Mouse (Mus musculus): ENCODE measurements at regions not wholly inside any gene's neighbourhood (a gene's known extent, or its start where the extent isn't known, plus 50 kb on each side); places are given as distances from the start of the nearest gene placed in this dataset.

DNA sequence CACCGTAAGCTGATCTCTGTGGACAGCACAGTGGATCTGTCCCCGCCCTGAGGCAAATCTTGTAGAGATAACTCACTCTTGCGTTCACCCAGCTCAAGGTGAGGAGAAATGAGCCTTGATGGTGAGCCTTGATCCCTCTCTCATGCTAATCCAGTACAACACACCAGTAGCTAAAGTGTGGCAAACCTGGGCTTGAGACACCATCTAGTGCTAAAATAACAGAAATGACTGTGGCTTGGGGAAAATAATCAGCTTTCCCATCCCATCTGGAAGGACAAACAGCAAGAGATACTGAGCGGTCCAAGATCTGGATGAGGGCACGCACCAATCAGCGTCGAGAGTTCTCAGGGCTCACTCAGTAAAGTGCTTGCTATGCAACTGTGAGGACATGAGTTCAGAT, 50.9 kb upstream of the Cbln4 start:
- POLR2A ChIA-PET = interaction anchor here in 1 of 4 experiments (1.0 kb wide), 1 partner anchor 88 kb away, joined by 3 read pairs; no protein-coding TSS in a partner anchor
- CTCF ChIA-PET = interaction anchor here (0.5 to 1.4 kb wide), 4 partner anchors 19 to 456 kb away, joined by 3 to 5 read pairs (median 4); no protein-coding TSS in a partner anchor

DNA sequence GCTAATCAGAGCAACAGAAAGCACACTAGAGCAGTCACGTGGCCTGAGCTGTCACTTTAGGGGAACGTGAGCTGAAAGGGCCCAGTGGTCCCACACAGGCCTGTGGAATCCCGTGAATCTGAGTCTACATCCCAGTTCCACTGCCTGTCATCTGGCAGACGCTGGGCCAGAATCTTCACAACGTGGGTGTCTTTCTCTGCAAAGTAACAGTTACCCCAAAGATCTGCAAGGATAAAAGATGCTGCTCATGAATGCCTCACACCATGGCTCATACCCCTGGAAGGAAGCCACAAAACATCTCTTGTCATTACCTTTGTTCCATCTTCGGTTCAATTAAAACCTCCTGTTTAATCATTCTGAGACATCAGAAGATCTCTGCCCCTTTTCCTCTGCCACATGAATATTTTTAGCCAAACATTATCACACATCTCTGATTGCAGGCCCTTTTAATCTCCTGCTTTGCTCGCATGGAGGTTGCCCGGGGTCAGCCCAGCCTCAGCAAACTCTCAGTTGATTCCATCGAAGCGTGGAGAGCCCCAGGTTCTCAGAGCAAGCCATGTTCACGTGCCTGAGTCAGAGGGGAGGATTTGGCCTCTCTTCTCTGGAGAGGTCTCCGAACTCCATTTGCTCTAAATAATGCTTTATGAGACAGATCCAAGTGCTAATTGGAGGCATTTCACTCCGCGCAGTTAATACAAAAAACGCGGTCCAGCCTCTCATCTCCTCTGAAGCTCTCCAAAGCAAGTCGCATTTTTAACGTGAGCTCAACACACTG, 60.8 kb upstream of the Cbln4 start:
- POLR2A ChIA-PET = no interaction called here
- CTCF ChIA-PET = no interaction called here

DNA sequence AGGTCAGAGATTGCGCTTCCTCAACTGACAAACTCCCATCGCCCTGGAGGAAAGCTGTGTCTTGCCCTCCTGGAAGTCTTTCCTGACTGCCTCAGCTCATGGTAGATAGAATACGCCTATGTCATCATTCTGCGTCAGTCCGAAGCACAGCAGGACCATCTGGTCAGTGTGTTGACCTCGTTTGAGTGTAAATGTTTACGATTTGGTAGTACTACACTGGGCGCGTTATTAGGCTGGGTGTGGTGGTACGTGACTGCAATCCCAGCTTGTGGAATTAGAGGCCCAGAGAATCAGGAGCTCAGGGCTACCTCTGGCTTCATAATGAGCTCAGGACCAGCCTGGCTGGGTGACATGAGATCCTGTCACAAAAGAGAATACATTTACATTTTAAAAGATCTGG, 62.0 kb upstream of the Cbln4 start:
- CTCF ChIA-PET = interaction anchor here in 1 of 4 experiments (0.9 kb wide), 1 partner anchor 102 kb away, joined by 3 read pairs; no protein-coding TSS in a partner anchor
- POLR2A ChIA-PET = no interaction called here

DNA sequence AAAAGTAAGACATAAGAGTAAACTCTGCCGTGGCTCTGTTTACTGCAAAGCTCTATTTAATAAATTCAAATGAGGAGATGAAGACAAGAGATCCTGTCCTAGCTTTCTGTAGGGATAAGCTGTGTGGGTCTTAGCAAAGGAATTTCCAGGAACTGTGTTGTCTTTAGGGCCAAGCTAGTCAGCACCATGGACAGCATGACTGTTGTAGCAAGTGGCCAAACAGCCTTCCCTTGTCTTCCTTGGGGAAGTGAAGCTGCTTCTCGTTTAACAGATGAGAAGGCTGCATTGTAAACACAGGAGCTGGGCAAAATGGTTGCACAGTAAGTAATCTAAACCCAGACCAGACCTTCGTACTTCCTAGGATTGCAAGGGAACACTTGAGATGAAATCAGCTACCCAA, 67.4 kb upstream of the Cbln4 start:
- POLR2A ChIA-PET = interaction anchor here in 1 of 4 experiments (0.8 kb wide), 1 partner anchor 1546 kb away, joined by 4 read pairs; no protein-coding TSS in a partner anchor
- CTCF ChIA-PET = interaction anchor here in 3 of 4 experiments (0.6 to 1.2 kb wide), 3 partner anchors 93 to 116 kb away, joined by 3 to 4 read pairs (median 4); no protein-coding TSS in a partner anchor

DNA sequence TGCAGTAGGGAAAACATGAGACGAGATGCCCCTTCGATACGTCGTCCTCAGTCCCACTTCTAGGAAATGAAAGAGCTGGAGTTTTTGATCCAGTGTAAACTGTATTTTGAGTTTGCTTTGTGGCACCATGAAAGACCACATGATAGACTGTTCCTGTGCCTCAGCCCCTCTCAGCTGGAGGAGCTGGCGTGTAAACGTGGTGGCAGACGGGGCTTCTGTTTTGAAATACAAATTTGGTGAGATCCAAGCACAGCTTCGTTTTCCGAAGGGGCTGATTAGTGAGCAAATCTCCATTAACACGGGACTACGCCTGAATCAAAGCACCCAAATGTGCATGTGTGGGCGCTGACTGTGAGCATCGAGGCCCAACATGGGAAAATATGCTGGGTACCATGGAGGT, 70.4 kb upstream of the Cbln4 start:
- ChIA-PET CTCF (no interaction called here), POLR2A (no interaction called here)

DNA sequence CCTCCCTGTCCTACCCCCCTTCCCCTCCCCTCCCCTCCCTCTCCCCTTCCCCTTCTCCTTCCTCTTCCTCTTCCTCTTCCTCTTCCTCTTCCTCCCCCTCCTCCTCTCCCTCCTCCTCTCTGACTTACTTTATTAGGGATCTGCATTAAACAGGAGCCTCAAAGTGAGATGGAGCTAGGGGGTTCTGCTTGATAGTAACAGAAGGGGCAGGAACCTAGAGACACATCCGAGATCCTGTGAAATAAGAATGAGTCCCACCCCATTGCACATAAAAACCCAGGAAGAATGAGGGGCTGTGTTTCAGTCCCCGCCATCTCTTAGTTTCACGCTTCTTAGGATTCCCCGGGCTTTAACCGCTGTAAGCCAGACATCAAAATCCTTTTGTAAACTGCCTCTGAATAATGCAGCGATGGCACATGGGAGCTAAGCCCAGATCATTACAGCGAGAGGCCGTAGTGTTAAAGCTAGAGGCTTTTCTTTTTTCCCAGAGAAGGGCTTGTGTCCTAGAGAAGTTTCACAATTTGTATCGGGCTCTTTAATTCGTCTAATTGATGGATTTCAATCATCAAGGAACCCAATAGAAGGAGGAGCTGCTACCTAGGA, 72.4 kb upstream of the Cbln4 start:
- POLR2A ChIA-PET = interaction anchor here in 1 of 4 experiments (1.2 kb wide), 1 partner anchor 12 kb away, joined by 3 read pairs; no protein-coding TSS in a partner anchor
- CTCF ChIA-PET = no interaction called here

DNA sequence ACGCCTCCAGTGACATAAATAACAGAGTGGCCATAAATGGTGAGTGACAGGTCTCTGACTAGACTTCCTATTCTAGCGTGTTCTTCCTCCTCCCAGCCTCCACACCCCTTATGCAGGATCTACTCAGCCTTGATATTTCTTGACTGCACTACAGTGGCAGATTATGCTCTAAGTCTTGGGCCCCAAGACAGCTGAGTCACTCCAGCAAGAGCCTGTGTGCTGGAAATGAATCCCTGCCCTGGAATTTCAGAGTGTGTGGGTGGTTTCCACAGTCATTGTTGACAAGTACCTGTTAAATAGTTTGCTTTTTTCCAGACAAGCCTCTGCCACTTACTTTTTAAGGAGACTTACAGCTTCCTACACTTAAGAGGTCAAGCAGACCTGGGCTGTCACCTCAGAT, 84.3 kb upstream of the Cbln4 start:
- CTCF ChIA-PET = interaction anchor here in 1 of 4 experiments (0.6 kb wide), 1 partner anchor 80 kb away, joined by 3 read pairs; no protein-coding TSS in a partner anchor
- POLR2A ChIA-PET = interaction anchor here in 1 of 4 experiments (1.3 kb wide), 1 partner anchor 11 kb away, joined by 3 read pairs; no protein-coding TSS in a partner anchor

DNA sequence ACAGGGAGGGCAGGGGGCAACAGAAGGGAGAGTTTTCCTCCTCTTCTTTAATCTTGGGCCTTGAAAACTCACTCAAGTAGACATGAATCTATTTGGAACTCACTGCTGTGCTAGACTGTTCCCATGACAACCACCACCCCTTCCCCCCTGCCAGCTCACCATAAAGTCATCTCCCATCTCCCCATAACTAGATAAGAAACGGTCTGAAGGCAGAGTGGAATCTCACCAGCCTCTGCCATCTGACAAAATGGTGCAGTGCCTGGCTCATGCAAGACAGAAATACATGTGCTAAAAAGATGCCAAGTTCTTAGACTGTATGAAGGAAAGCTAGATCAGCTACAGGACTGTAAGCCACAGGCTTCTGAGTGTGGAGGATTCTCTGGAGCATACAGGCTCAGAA, 88.0 kb upstream of the Cbln4 start:
- CTCF ChIA-PET = no interaction called here

DNA sequence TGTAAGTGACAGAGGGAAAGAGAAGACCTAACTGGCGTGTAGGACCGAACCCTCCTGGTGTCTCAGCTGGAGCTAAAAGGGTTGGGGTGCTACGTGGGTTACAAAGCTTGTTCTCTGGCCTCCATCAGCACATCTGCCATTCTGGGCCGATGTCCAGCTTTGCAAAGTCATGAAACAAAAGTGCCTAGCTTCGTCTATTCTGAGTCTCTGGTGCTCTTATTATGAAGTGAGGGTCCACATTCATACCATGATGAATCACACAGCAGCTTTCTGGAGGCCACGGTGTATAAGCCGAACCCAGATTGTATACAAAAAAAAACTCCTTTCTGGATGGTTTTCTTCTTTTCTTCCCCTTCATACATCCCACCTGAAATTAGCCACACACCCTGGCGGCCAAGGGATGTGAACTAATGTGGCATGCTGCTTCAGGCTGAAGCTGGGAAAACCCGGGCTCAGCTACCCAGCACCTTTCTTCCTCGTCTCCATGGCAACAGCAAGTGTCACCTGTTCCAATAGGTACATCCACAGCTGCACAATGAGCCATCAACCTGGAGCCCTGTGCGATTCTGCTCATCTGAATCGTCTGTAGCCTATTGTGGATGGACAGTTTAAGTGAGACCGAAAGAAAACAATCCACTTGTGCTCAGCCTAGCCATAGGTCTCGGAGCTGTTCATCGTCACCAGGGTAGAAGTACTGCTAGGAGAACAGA, 89.5 kb upstream of the Cbln4 start:
- POLR2A ChIA-PET = no interaction called here
- CTCF ChIA-PET = interaction anchor here in 2 of 4 experiments (0.5 to 0.7 kb wide), 2 partner anchors 239 to 502 kb away, joined by 3 to 16 read pairs; no protein-coding TSS in a partner anchor

More for the DNA sequence above, 88.0 kb upstream of the Cbln4 start:
- POLR2A ChIA-PET = no interaction called here

DNA sequence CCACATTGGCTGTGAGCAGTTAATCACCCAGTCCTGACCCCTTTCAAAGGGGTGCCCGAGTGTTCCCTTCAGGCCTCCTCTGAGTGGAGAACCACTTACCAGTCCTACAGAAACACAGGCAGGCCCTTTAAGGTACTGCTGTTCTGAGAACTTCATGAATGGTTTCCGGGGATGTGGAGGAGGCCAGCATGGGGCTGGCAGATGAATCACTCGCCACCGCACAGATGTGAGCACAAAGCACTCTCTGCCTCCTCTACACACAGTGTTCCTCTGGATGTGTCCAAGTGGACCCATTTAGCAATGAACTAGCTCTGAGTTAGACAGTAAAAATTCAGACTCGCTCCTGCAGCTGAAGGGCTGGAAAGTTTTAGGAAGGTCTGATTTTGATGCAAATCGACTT, 96.8 kb upstream of the Cbln4 start:
- POLR2A ChIA-PET = interaction anchor here in 1 of 4 experiments (0.6 kb wide), 1 partner anchor 50 kb away, joined by 4 read pairs; no protein-coding TSS in a partner anchor
- CTCF ChIA-PET = no interaction called here

DNA sequence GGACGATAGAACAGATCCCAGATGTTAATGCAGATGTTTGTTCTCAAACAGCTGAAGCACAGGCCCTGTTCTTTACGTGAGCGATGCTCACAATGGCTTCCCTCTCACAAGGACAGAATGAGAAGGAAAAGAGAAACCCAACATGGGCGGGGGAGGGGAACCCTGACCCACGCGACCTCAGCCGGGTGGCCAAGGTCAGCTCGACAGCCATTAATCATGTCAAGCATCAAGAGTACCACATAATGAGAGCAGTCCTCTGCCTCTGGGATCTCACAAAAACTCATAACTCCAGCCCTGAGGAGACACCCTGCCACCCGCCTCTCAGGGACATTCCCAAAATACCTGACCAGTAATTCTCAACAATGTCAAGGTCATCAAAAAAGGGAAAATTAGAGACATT, 100.0 kb upstream of the Cbln4 start:
- ChIA-PET POLR2A (no interaction called here), CTCF (no interaction called here)

DNA sequence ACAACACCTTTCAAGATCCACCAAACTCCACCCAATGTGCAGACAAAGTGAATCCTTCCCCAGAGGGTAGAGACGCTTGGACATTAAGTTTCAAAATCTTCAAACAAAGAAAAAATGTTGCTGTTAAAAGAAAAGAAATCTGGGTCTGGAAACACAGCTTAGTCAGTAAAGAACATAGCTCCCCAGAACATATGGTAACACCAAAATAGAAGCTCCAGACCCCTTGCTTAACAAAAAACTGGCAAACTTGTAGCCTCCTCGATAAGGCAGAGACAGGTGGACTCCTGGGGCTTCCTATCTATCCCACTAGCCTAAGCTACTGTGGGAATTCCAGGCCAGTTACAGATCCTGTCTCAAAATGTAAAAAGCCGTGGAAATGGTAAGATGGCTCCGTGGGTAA, 99.6 kb upstream of the Mc3r start:
- ChIA-PET CTCF (interaction anchor here in 1 of 4 experiments (0.7 kb wide), 1 partner anchor 58 kb away, joined by 5 read pairs; no protein-coding TSS in a partner anchor), POLR2A (no interaction called here)

DNA sequence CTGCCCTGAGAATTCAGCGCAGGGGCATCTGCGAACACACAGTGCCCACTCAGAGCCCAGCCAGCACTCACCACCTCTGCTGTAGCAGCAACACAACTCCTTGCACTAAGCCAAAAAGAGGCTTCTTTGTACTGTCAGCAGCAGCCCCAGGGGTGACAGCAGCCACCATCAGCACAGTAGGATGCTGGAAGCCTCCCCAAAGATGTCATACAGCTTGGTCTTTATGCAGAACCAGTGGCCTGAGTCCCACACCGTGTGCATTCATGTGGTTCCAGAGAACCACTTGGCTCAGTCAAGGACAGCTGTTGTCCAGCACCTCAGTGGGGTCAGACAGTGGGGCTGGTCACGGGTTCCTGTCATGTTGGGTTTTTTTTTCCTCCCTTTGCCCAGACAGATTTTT, 98.6 kb upstream of the Mc3r start:
- ChIA-PET CTCF (interaction anchor here in 1 of 4 experiments (0.6 kb wide), 1 partner anchor 657 kb away, joined by 3 read pairs; no protein-coding TSS in a partner anchor), POLR2A (no interaction called here)

DNA sequence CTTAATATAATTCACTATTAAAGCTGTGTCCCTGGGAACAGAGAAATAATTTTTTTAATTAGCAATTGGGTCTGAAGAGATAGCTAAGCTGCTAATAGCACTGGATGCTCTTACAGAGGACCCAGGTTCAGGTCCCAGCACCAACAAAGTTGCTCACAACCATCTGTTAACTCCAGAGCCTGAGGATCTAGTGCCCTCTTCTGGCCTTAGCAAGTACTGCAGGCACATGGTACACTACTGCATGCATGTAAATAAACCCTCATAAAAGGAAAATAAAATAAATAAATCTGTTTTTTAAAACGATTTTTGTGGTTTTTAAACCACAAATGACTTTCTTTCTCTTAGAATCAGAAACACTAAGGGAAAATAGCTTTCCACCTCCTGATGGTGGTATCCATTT, 97.4 kb upstream of the Mc3r start:
- ChIA-PET CTCF (interaction anchor here (0.6 to 1.2 kb wide), 7 partner anchors 9 to 722 kb away, joined by 3 read pairs; no protein-coding TSS in a partner anchor), POLR2A (no interaction called here)

DNA sequence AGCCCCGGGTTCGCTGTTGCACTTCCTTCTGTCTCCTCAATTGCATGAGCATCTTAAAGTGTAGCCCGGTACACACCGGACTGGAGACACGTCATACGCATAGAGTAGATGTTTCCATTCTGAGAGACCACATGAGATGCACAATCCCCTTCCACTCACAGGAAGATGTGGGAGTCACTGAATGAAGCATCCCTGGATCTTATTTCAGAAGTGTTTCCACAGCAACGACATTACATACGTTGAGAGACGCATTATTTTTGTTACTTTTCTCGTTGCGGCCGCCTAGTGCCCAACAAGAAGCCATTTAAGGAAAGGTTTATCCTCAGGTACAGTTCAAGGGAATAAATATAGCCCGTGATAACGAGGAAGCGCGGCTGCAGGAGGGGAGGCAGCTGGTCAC, 88.4 kb upstream of the Mc3r start:
- CTCF ChIA-PET = no interaction called here
- POLR2A ChIA-PET = no interaction called here

DNA sequence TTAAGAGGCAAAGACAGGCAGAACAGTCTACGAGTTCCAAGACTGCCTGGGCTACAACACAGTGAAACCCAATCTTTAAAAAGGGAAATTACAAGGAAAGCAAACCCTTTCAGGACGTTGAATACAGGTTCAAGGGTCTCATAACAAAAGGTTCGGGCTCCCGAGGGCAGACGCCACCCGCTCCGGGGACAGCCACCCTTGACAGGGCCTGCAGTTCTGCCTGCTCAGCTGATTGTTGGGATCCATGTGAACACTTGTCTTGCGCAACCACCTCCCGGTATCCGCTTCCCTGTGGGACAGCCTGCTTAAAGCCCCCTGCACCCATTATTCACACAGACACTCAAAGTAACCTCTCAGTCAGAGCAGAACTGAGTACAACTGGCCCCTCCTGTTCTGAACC, 70.9 kb upstream of the Mc3r start:
- ChIA-PET POLR2A (no interaction called here), CTCF (no interaction called here)

DNA sequence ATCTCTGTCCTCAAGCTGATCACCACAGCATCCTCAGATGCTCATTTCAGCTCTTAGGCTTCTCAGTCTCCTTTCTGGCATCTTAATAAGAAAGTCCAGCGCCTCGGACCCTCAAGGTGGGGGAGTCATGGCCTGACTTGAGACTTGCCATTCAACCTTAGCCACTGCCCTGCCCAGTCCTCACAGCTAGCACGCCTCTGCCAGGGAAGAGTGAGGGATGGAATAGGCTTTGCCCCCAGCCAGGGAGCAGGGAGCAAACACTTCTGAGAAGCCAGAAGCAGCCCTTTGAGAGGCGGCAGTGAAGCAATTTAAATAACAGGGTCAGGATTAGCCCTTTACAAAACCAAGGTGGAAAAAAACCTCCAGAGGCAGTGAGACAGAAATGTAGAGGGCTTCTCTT, 69.0 kb upstream of the Mc3r start:
- POLR2A ChIA-PET = no interaction called here
- CTCF ChIA-PET = interaction anchor here in 1 of 4 experiments (0.6 kb wide), 1 partner anchor 28 kb away, joined by 4 read pairs; no protein-coding TSS in a partner anchor

DNA sequence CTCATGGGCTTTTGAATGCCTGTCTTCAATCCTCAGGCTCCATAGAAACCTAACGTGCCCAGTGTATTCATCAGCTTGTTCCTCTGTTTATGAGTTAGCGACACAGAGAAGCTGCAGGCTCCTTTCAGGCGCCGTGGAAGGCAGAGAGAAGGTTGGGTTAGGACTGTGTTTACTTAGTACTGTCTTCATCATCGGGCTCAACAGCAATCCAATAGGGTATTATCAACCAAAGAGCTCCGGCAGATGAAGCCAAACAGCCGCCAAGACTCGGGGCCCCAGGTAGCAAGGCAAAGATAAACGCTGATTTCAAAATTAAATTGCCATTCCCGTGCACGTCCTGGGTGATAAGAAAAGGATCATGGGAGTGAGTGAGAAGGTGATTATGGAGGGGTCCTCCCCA, 50.5 kb upstream of the Mc3r start:
- CTCF ChIA-PET = interaction anchor here in 3 of 4 experiments (0.6 to 1.9 kb wide), 4 partner anchors 9 to 132 kb away, joined by 3 to 5 read pairs (median 3); no protein-coding TSS in a partner anchor
- POLR2A ChIA-PET = no interaction called here

Data from embryonic stem cell, embryonic (primary cell).